In genomic region chr1:151341321-151342044, GRCm38 (mm10) we compare ENCODE assay signal across 15 mouse cellular contexts. TPM values are rescaled to one million over a fixed set of nuclear protein-coding genes. Genes with fewer than 3 reads are reported as not detected.
DNase-seq lines count a peak whose midpoint lies in the region; ATAC-seq and TF ChIP-seq lines count a peak whose summit lies in the region.
"Had no signal": no experiment of that assay in that cellular context is flagged by ENCODE, and none has a peak within 500 bp of the region (broad histone marks: within the 10 kb centered on the region; RNA-seq: fewer than 3 reads in every experiment).

No protein-coding gene starts in this region.

- ATAC-seq in heart, embryonic 12.5 days (ENCODE audit: insufficient number of reproducible peaks, low FRiP score): no peak
- ATAC-seq: forebrain, postnatal 0 days; hindbrain, embryonic 16.5 days; midbrain, embryonic 15.5 days had no signal

- peak overlapping the region; percentile 62 for H3K27ac ChIP-seq in heart, embryonic 12.5 days (ENCODE audit: poor library complexity, severe bottlenecking)
- peak overlapping the region; percentile 86 for H3K27ac ChIP-seq in small intestine, adult 2 months (ENCODE audit: insufficient read depth, low read depth, low read length)
- H3K27ac ChIP-seq: midbrain, embryonic 15.5 days had no signal

- H3K9me3 ChIP-seq in heart, embryonic 12.5 days (replicated peaks): no peaks in the 10 kb centered on the region
- H3K9me3 ChIP-seq: G1E; midbrain, embryonic 15.5 days had no signal

- WGBS in heart, embryonic 12.5 days: 56% methylated on average over 8 of the region's 8 CpGs
- WGBS in small intestine, adult 2 months: 23% methylated on average over 8 of the region's 8 CpGs

- 0 out of 2 replicates have a peak overlapping the region, but pooled peaks have one; percentile 23 for H3K9ac ChIP-seq in heart, embryonic 12.5 days
- H3K9ac ChIP-seq: forebrain, postnatal 0 days; midbrain, embryonic 15.5 days had no signal

- peak; percentile 59 for DNase-seq in kidney, adult 18-20 months
- no peak for DNase-seq in kidney, postnatal 25 days
- peak; percentile 87 for DNase-seq in kidney, adult 9 months
- no peak for DNase-seq in spleen, adult 18-20 months
- no peak for DNase-seq in layer of hippocampus, adult 8-10 months (ENCODE audit: low spot score in 2 of 2)
- DNase-seq: adrenal gland, postnatal 25 days; cerebellum, adult 11 months; forebrain, postnatal 0 days; gastrocnemius, postnatal 25 days; lung, postnatal 14 days had no signal

- peaks cover 53% of the 10 kb centered on the region for H3K4me1 ChIP-seq in heart, embryonic 12.5 days (replicated peaks)
- peaks cover 21% of the 10 kb centered on the region for H3K4me1 ChIP-seq in small intestine, adult 2 months (ENCODE audit: control insufficient read depth, insufficient read depth, insufficient read length, low read length)

- no peak overlapping the region for H3K4me3 ChIP-seq in heart, embryonic 12.5 days
- H3K4me3 ChIP-seq in small intestine, adult 2 months (ENCODE audit: low read depth, low read length): no peak overlapping the region
- H3K4me3 ChIP-seq: midbrain, embryonic 15.5 days had no signal

- no peaks in the 10 kb centered on the region for H3K27me3 ChIP-seq in heart, embryonic 12.5 days (replicated peaks)
- no peaks in the 10 kb centered on the region for H3K27me3 ChIP-seq in small intestine, adult 2 months (ENCODE audit: control insufficient read depth, insufficient read depth, low read length)
- H3K27me3 ChIP-seq: midbrain, embryonic 15.5 days had no signal

- no peak for TF ChIP-seq CTCF in small intestine, adult 2 months (IDR thresholded peaks at IDR 0.05; ENCODE audit: extremely low read depth, insufficient read length, insufficient replicate concordance, low read depth, low read length)

- no peaks in the 10 kb centered on the region for H3K36me3 ChIP-seq in heart, embryonic 12.5 days
- no peaks in the 10 kb centered on the region for H3K36me3 ChIP-seq in small intestine, adult 2 months (ENCODE audit: control insufficient read depth, insufficient read depth, low read length)
- H3K36me3 ChIP-seq: midbrain, embryonic 15.5 days had no signal

- H3K4me2 ChIP-seq in heart, embryonic 12.5 days: peak overlapping the region; percentile 26
- H3K4me2 ChIP-seq: midbrain, embryonic 15.5 days had no signal

- TF ChIP-seq POLR2A in small intestine, adult 2 months (IDR thresholded peaks at IDR 0.05; ENCODE audit: low read depth, low read length): no peak

RNA-seq across cellular contexts. Expression of gene Ivns1abp, which starts 2.8 kb away (rescaled TPM):
- 297 and 319 TPM in 2 replicates for polyA plus RNA-seq in heart, embryonic 12.5 days (2016; fragmentation: Nextera tagmentation; extraction: Ambion mirVana)
- polyA plus RNA-seq in small intestine, adult 2 months (2012; rRNA removed): 14.1 and 37.6 TPM in 2 replicates
- 10 to 100 TPM; 87.0 to 94.5 (median 92.4) TPM for total RNA-seq in layer of hippocampus, adult 8-10 months (2022)

Comparison
In these comparisons a context has a peak if more than half of its experiments do, and no peak if none do; other contexts are left out.
1. DNase-seq: peak in kidney, adult 18-20 months (single experiment) and kidney, adult 9 months (single experiment); none in kidney, postnatal 25 days (0 of 2), spleen, adult 18-20 months (0 of 2) and layer of hippocampus, adult 8-10 months (0 of 2).